Mouse (Mus musculus) neural tube, embryonic 15.5 days (tissue): ENCODE data around the gene Aspg. TPM values are rescaled to one million over a fixed set of nuclear protein-coding genes. Genes with fewer than 3 reads are reported as not detected.

Experiments
- ATAC-seq: fragments of 200-750 bp; cut with Nextera tagmentation; 2 replicates; pipeline ENCODE4 v1.8.0; 2017; ENCODE audit warnings: mild to moderate bottlenecking, moderate TSS enrichment, moderate library complexity; ENCODE audit not compliant: low FRiP score
- H3K27ac ChIP-seq: fragments of 300-500 bp; sonication (generic); replicated peaks from 2 replicates; pipeline ENCODE4 v1.5.1; 2015; ENCODE audit warnings: mild to moderate bottlenecking, inconsistent platforms
- H3K27me3 ChIP-seq: fragments of 300-500 bp; sonication (generic); replicated peaks from 2 replicates; pipeline ENCODE4 v1.6.1; 2015; ENCODE audit warnings: inconsistent platforms
- H3K36me3 ChIP-seq: fragments of 300-500 bp; sonication (generic); 2 replicates; pipeline ENCODE4 v1.6.1; 2015; ENCODE audit warnings: inconsistent platforms
- H3K4me1 ChIP-seq: fragments of 300-500 bp; sonication (generic); 2 replicates; pipeline ENCODE4 v1.6.1; 2015; ENCODE audit warnings: inconsistent platforms
- H3K4me2 ChIP-seq: fragments of 300-500 bp; sonication (generic); 2 replicates; pipeline ENCODE4 v1.6.1; 2015; ENCODE audit warnings: inconsistent platforms, mild to moderate bottlenecking, moderate library complexity
- H3K4me3 ChIP-seq: fragments of 300-500 bp; sonication (generic); replicated peaks from 2 replicates; pipeline ENCODE4 v1.5.1; 2015; ENCODE audit warnings: mild to moderate bottlenecking, inconsistent platforms
- H3K9ac ChIP-seq: fragments of 300-500 bp; sonication (generic); replicated peaks from 2 replicates; pipeline ENCODE4 v1.6.1; 2015; ENCODE audit warnings: mild to moderate bottlenecking, inconsistent platforms
- H3K9me3 ChIP-seq: fragments of 300-500 bp; sonication (generic); replicated peaks from 2 replicates; pipeline ENCODE4 v1.6.1; 2016; ENCODE audit warnings: inconsistent platforms
- WGBS: fragments of 180-500 bp; shearing (Covaris S2); methylation state at CpG from one replicate; pipeline ENCODE4 v1.1.7; 2015; ENCODE audit warnings: mixed read lengths; 5-methylcytosine and 5-hydroxymethylcytosine counted together
- polyA plus RNA-seq: library from polyadenylated mRNA; unstranded; fragments of >200 nt; fragmentation: Nextera tagmentation; extraction: Ambion mirVana; gene quantifications from 2 replicates; pipeline ENCODE4 v1.2.1, GENCODE M21; 2015

Aspg gene
- polyA plus RNA-seq, 1 experiment from 2014 or later = 0.84 TPM

DNA sequence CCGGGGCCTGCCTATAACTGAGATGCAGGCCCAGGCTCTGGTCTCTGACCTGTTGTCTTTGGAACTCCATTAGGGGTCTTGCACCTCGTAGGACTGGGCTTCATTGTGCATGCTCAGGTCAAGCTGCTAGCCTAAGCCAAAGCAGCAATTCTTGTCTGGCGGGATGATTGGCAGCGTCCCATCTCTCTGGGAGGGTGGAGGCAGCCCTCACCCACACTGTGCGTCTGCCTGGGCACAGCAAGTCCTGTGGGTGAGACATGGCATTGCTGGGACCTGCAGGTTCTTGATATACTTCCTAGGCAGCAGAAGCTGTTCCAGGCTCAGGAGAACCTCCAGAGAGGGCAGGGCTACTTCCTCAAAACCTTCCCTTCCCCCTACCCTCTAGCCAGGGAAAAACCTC, 10.5 kb downstream of the Aspg start:
- H3K27me3 ChIP-seq = peaks cover 14% of the 10 kb centered on the region; the same call in 1 of the 2 replicates
- H3K9me3 ChIP-seq = no peaks in the 10 kb centered on the region
- ATAC-seq = no peak
- WGBS = 81% methylated on average over 5 of the region's 5 CpGs
- no peak overlapping the region for H3K4me3 ChIP-seq
- no peak overlapping the region for H3K9ac ChIP-seq
- H3K27ac ChIP-seq = no peak overlapping the region
- H3K36me3 ChIP-seq = no peaks in the 10 kb centered on the region
- no peak overlapping the region for H3K4me2 ChIP-seq
- H3K4me1 ChIP-seq = no peaks in the 10 kb centered on the region

DNA sequence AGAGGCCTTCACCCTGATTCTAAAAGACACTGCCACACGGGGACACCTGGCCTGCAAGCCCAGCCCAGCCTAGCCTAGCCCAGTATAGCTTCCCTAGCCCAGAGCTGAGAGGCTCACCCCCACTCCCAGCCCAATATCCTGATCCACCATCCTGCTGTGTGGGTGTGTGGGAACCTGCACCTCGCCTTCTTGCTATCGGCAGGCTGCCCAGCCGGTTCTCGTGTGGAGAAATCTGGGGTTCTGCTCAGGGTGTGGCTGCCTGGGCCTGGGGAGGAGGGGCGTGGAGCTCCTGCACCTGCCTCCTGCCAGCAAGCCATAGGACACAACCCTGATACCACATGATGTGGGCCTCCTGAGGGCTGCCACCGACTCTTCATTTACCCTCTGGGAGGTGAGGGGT, 11.2 kb downstream of the Aspg start:
- Histone ChIP-seq H3K27ac (no peak overlapping the region), H3K36me3 (no peaks in the 10 kb centered on the region), H3K4me3 (no peak overlapping the region), H3K4me1 (no peaks in the 10 kb centered on the region), H3K27me3 (peaks cover 12% of the 10 kb centered on the region; the same call in 1 of the 2 replicates), H3K4me2 (no peak overlapping the region), H3K9me3 (no peaks in the 10 kb centered on the region), H3K9ac (no peak overlapping the region)
- ATAC-seq = no peak
- 81% methylated on average over 7 of the region's 7 CpGs for WGBS

- H3K27ac ChIP-seq = no peak overlapping the region
- WGBS = 90% methylated on average over 3 of the region's 3 CpGs
- H3K27me3 ChIP-seq = peaks cover 4% of the 10 kb centered on the region; the same call in 1 of the 2 replicates
- H3K4me1 ChIP-seq = no peaks in the 10 kb centered on the region
- no peak overlapping the region for H3K4me3 ChIP-seq
- no peak for ATAC-seq
- H3K9ac ChIP-seq = no peak overlapping the region
- H3K36me3 ChIP-seq = no peaks in the 10 kb centered on the region
- no peaks in the 10 kb centered on the region for H3K9me3 ChIP-seq
- no peak overlapping the region for H3K4me2 ChIP-seq
These were observed 14.7 kb downstream of the Aspg start for GRCm38 (mm10) chr12:112121188-112121587.

DNA sequence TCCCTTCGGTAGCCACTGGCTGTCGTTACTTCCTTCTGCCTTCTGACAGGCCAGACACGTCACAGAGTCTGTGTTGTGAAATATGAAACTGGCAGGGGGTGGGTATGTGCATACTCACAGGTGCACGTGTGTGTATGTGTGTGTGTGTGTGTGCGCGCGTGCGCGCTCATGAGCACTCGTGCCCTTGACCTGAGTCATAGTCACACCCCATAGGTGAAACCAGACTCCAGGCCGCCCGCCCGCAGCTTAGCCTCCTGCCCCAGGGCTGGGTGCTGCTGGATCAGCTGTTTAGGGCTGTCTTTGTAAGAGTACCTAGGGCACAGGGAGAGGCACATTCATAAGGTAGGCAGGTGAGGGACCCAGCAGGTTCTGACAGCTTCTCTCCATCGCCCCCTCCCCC, 19.4 kb downstream of the Aspg start:
- H3K27me3 ChIP-seq = peaks cover 17% of the 10 kb centered on the region
- H3K4me2 ChIP-seq = no peak overlapping the region
- no peak overlapping the region for H3K27ac ChIP-seq
- H3K4me3 ChIP-seq = no peak overlapping the region
- H3K9ac ChIP-seq = no peak overlapping the region
- no peaks in the 10 kb centered on the region for H3K9me3 ChIP-seq
- 90% methylated on average over 14 of the region's 14 CpGs for WGBS
- no peaks in the 10 kb centered on the region for H3K36me3 ChIP-seq
- H3K4me1 ChIP-seq = peaks cover 11% of the 10 kb centered on the region
- ATAC-seq = no peak

DNA sequence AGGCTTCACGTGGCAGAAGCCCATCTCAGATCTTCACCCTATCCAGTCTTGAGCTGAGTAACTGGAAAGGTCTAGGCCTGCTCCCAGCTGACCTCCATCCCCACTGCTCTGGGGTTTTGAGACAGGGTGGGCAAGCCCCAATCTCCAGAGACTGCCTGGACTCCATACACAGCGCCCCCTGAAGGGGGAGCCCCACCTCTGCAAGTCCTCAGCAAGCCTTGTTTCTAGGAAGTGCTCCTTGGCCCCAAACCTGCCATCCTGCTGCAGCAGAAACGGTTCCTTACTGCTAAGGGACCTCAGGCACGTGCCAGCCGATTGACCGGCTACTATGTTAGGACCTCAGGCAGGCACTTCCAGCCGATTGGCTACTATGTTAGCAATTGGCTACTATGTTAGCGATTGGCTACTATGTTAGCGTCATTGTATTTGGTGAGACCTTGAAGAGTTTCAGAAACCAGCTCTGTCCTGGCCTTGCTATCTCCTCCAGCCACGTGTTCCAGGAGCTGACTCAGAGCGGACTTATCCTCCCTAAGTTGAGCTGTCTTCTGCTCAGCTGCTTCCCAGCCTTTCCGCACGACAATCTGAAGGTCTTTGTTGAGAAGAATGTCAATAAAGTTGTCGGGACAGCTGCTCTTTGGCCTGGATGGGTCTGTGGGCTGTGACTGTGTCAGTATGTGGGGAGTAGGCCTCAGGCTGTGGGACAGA, 20.6 kb downstream of the Aspg start:
- no peak for ATAC-seq
- H3K4me3 ChIP-seq = no peak overlapping the region
- no peaks in the 10 kb centered on the region for H3K36me3 ChIP-seq
- no peak overlapping the region for H3K9ac ChIP-seq
- WGBS = 62% methylated on average over 14 of the region's 14 CpGs
- peaks cover 13% of the 10 kb centered on the region for H3K4me1 ChIP-seq
- no peak overlapping the region for H3K4me2 ChIP-seq
- no peak overlapping the region for H3K27ac ChIP-seq
- no peaks in the 10 kb centered on the region for H3K9me3 ChIP-seq
- H3K27me3 ChIP-seq = peaks cover 29% of the 10 kb centered on the region

DNA sequence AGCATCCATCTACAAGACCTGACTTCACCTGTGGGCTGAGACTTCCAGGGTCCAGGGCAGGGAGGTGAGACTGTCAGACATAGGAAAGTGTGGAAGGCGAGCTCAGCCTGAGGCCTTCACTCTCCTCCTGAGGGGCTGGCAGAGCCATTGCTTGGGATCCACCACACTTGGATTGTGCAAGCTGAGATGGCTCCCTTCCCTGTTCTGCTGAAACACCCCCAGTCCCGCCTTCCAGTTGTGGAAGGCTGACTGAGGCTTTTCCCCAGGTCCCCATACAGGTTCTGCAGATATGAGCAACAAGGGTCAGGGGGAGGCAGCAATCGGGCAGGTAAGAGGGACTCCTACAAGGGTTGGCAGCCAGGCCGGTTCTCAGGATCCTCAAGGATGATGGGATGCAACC, 22.0 kb downstream of the Aspg start:
- WGBS = 83% methylated on average over 4 of the region's 4 CpGs
- peaks cover 43% of the 10 kb centered on the region for H3K27me3 ChIP-seq

DNA sequence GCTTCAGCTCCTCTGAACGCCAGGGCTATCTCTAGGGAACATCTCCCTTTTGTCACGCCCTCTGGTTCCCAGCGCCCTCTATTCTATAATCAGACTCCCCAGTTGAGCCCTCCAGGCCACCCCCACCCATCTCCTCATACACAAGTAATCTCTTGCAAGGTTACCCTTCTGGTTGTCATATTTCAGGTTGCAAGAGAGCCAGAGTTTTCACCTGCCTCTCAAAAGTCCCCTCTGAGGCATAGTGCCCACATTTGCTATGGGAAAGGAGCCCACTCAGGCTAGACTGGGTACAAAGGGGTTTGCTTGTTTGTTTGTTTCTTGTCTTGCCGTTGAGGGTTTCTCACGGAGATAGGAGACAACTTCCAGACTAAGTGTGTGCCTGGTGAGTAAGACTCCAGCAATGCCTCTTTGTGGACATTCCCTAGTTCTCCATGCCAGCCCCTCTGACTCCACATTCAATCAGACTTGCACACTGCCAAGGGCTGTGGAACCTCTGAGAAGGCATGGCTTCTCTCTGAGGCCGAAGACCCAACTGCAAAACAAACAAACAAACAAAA, 22.9 kb downstream of the Aspg start:
- H3K4me1 ChIP-seq = peaks cover 13% of the 10 kb centered on the region
- ATAC-seq = no peak
- no peak overlapping the region for H3K27ac ChIP-seq
- H3K9ac ChIP-seq = no peak overlapping the region
- 0 out of 2 replicates have a peak overlapping the region, but pooled peaks have one; percentile 98 for H3K4me2 ChIP-seq
- no peak overlapping the region for H3K4me3 ChIP-seq
- no peaks in the 10 kb centered on the region for H3K9me3 ChIP-seq
- H3K27me3 ChIP-seq = peaks cover 45% of the 10 kb centered on the region
- no peaks in the 10 kb centered on the region for H3K36me3 ChIP-seq
- WGBS = 60% methylated on average over 6 of the region's 6 CpGs

More for the DNA sequence above, 22.0 kb downstream of the Aspg start:
- no peak overlapping the region for H3K27ac ChIP-seq
- peaks cover 13% of the 10 kb centered on the region for H3K4me1 ChIP-seq
- H3K9me3 ChIP-seq = no peaks in the 10 kb centered on the region
- no peak for ATAC-seq
- H3K4me3 ChIP-seq = no peak overlapping the region
- no peak overlapping the region for H3K9ac ChIP-seq
- H3K4me2 ChIP-seq = no peak overlapping the region
- no peaks in the 10 kb centered on the region for H3K36me3 ChIP-seq

DNA sequence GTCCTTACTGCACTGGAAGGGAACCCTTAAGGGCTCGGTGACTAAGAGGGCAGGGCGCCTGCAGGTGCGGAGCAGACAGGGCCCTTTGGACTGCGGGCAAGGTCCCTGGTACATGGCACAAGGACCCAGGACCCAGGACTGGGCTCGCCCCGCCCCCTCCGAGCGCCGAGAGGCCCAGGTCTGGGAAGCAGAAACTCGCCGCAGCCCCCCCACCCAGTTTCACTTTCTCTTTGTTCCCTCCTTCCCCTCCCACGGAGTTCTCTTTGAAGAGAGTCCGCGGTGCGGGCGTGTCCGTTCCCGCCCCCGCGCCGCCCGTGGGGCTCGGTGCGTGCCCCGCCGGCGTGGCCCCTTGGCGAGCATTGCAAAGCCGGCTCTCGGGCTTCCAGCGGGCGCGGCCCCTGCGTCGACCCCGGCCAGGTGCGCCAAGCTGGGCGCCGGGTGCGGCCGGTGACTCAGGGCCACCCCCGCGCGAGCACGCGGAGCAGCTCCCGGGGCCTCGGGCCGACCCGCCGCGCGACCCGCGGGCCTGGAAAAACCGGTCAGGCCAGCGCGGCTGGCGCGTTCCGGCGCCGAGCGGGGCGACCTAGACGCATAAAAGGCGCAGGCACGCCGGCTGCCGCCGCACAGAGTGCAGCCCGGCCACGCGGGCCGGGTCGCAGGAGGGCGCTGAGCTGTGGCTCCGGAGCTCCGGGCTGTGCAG, 23.8 kb downstream of the Aspg start:
- peaks cover 50% of the 10 kb centered on the region for H3K27me3 ChIP-seq
- H3K9ac ChIP-seq = peak overlapping the region; percentile 52
- H3K4me2 ChIP-seq = peak overlapping the region; percentile 98
- H3K4me3 ChIP-seq = peak overlapping the region; percentile 55
- WGBS = 1% methylated on average over 65 of the region's 79 CpGs
- no peaks in the 10 kb centered on the region for H3K36me3 ChIP-seq
- no peak overlapping the region for H3K27ac ChIP-seq
- ATAC-seq = peak; percentile 60
- peaks cover 13% of the 10 kb centered on the region for H3K4me1 ChIP-seq
- H3K9me3 ChIP-seq = no peaks in the 10 kb centered on the region

DNA sequence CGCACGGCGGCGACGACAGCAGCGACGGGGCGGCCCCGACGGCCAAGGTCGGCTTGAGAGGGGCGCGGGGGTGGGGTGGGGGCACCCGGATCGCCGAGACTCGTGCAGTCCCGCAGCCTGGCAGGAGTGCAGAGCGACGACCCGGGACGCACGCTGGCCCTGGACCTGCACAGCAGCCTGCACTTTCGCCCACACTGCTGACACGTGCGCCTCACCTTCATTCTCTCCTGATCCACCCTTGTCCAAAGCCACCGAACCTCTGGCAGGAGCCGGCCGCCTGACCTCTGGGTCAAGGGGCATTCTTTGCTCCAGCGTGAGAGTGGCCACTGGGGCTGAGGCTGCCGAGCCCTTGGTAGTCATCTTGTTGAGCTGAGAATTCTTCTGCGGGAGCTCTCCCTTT, 24.5 kb downstream of the Aspg start:
- Histone ChIP-seq H3K27ac (no peak overlapping the region), H3K4me3 (peak overlapping the region; percentile 55), H3K4me2 (peak overlapping the region; percentile 98), H3K4me1 (peaks cover 13% of the 10 kb centered on the region), H3K9ac (no peak overlapping the region), H3K36me3 (no peaks in the 10 kb centered on the region), H3K9me3 (no peaks in the 10 kb centered on the region), H3K27me3 (peaks cover 53% of the 10 kb centered on the region)
- no peak for ATAC-seq
- 15% methylated on average over 32 of the region's 32 CpGs for WGBS

GRCm38 (mm10) chr12:112140231-112140630, 33.8 kb downstream of the Aspg start:
- Histone ChIP-seq H3K9me3 (no peaks in the 10 kb centered on the region), H3K9ac (no peak overlapping the region), H3K36me3 (no peaks in the 10 kb centered on the region), H3K4me1 (peaks cover 30% of the 10 kb centered on the region), H3K27me3 (peaks cover 49% of the 10 kb centered on the region), H3K4me3 (no peak overlapping the region), H3K27ac (no peak overlapping the region), H3K4me2 (no peak overlapping the region)
- 10% methylated on average over 5 of the region's 5 CpGs for WGBS
- ATAC-seq = no peak

DNA sequence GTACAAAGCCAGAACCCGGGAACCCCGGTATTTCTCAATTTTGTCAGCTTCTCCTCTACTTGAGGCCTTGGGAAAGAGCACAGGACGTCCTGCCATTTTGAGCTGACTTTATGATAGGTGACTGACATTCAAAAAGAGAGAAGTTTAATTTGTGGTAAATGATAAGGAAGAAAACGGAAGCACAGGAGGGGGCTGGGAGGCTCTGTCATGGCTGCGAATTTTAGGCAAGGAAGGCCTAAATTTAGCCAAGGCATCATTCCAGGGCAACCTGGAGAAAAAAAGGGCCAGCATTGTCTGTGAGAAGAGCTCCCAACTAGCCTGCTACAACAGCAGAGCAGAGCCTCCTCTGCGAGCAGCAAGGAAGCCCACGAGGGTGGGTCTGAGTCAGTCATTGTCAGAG, 34.3 kb downstream of the Aspg start:
- Histone ChIP-seq H3K4me2 (no peak overlapping the region), H3K9ac (no peak overlapping the region), H3K27ac (no peak overlapping the region), H3K4me1 (peaks cover 35% of the 10 kb centered on the region), H3K4me3 (no peak overlapping the region), H3K9me3 (no peaks in the 10 kb centered on the region), H3K27me3 (peaks cover 49% of the 10 kb centered on the region), H3K36me3 (no peaks in the 10 kb centered on the region)
- 65% methylated on average over 7 of the region's 7 CpGs for WGBS
- no peak for ATAC-seq

DNA sequence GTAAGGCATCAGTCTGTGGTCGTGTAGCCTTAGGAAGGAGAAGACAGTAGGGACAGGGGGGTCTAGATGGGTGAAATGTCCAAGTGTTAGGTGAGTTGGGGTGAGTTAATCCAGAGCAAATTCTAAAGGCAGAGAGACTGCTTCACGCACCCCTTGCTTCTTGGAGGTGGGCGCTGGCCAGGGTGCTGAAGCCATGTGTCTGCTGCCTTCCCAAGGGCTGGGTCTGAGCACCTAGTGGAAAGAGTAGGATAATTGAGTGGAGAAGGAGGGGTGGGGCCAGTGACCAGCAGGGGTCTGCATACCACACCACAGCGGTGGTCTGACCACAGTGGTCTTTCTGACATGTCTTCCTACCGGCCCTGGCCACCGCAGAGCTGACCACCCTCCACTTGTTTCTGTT, 34.8 kb downstream of the Aspg start:
- Histone ChIP-seq H3K4me2 (no peak overlapping the region), H3K27me3 (peaks cover 51% of the 10 kb centered on the region), H3K9me3 (no peaks in the 10 kb centered on the region)

More for the DNA sequence above, 34.8 kb downstream of the Aspg start:
- Histone ChIP-seq H3K27ac (no peak overlapping the region), H3K4me1 (peaks cover 41% of the 10 kb centered on the region), H3K4me3 (no peak overlapping the region), H3K9ac (no peak overlapping the region), H3K36me3 (no peaks in the 10 kb centered on the region)
- ATAC-seq = no peak
- WGBS = 16% methylated on average over 6 of the region's 6 CpGs
